Mouse (Mus musculus) forelimb bud, embryonic 11.5 days (tissue): ENCODE data around the gene Rhbdf2.

ENCODE experiments used
- DNase-seq: peaks from one replicate; pipeline ENCODE4 v3.0.0-alpha.2; 2012; ENCODE audit warnings: low read depth, low spot score

Gene Rhbdf2

GRCm38 (mm10) chr11:116589020-116589531 is 37.7 kb downstream of the Rhbdf2 start:
- no peak for DNase-seq

GRCm38 (mm10) chr11:116586801-116587631 is 39.8 kb downstream of the Rhbdf2 start:
- peak; percentile 85 for DNase-seq

- DNase-seq = no peak
Measured at GRCm38 (mm10) chr11:116586310-116586709, 40.5 kb downstream of the Rhbdf2 start, which contains the start of gene Aanat. Aanat (plus strand) TSS chr11:116586432.

GRCm38 (mm10) chr11:116585682-116586081 is 41.1 kb downstream of the Rhbdf2 start:
- no peak for DNase-seq

- DNase-seq = peak; percentile 76
Measured at GRCm38 (mm10) chr11:116581376-116581814, 45.4 kb downstream of the Rhbdf2 start, which contains the start of gene Ube2o. Ube2o (minus strand) TSS chr11:116581447.

GRCm38 (mm10) chr11:116580711-116581375 is 46.0 kb downstream of the Rhbdf2 start:
- DNase-seq = peak; percentile 27

GRCm38 (mm10) chr11:116580031-116580652 is 46.7 kb downstream of the Rhbdf2 start:
- no peak for DNase-seq

GRCm38 (mm10) chr11:116579280-116579679 is 47.5 kb downstream of the Rhbdf2 start:
- no peak for DNase-seq

GRCm38 (mm10) chr11:116575396-116575795 is 51.4 kb downstream of the Rhbdf2 start:
- DNase-seq = no peak

GRCm38 (mm10) chr11:116574982-116575381 is 51.8 kb downstream of the Rhbdf2 start:
- no peak for DNase-seq

- no peak for DNase-seq
Measured at GRCm38 (mm10) chr11:116574486-116574885, 52.3 kb downstream of the Rhbdf2 start.

GRCm38 (mm10) chr11:116572756-116573543 is 53.9 kb downstream of the Rhbdf2 start:
- no peak for DNase-seq

- no peak for DNase-seq
Measured at GRCm38 (mm10) chr11:116571767-116572679, 54.8 kb downstream of the Rhbdf2 start.

- no peak for DNase-seq
Measured at GRCm38 (mm10) chr11:116570821-116571220, 56.0 kb downstream of the Rhbdf2 start.

GRCm38 (mm10) chr11:116567531-116567930 is 59.3 kb downstream of the Rhbdf2 start:
- no peak for DNase-seq

- no peak for DNase-seq
Measured at GRCm38 (mm10) chr11:116565283-116566041, 61.4 kb downstream of the Rhbdf2 start.

- DNase-seq = no peak
Measured at GRCm38 (mm10) chr11:116556308-116556707, 70.5 kb downstream of the Rhbdf2 start.

GRCm38 (mm10) chr11:116555572-116555971 is 71.2 kb downstream of the Rhbdf2 start:
- DNase-seq = no peak

- peak; percentile 61 for DNase-seq
Measured at GRCm38 (mm10) chr11:116554171-116554878, 72.5 kb downstream of the Rhbdf2 start.
